Mouse (Mus musculus) forebrain, embryonic 10.5 days (tissue): ENCODE results near the gene Thsd4. TPM values are rescaled to one million over a fixed set of nuclear protein-coding genes. Genes with fewer than 3 reads are reported as not detected.
A peak's percentile ranks its signal among the peaks of the same experiment; 100 is the strongest.

ENCODE experiments used
- DNase-seq: peaks from one replicate; pipeline ENCODE4 v3.0.0-alpha.2; 2017; ENCODE audit warnings: low spot score; ENCODE audit errors: extremely low spot score
- H3K27ac ChIP-seq: fragments of 300-500 bp; sonication (generic); 2 replicates; pipeline ENCODE4 v1.5.1; 2016; ENCODE audit warnings: mild to moderate bottlenecking
- H3K27me3 ChIP-seq: fragments of 300-500 bp; sonication (generic); 2 replicates; pipeline ENCODE4 v1.6.1; 2016; ENCODE audit warnings: mild to moderate bottlenecking; ENCODE audit not compliant: poor library complexity, severe bottlenecking
- H3K36me3 ChIP-seq: fragments of 300-500 bp; sonication (generic); replicated peaks from 2 replicates; pipeline ENCODE4 v1.6.1; 2016; ENCODE audit warnings: mild to moderate bottlenecking, moderate library complexity
- H3K4me1 ChIP-seq: fragments of 300-500 bp; sonication (generic); 2 replicates; pipeline ENCODE4 v1.6.1; 2016
- H3K4me3 ChIP-seq: fragments of 300-500 bp; sonication (generic); 2 replicates; pipeline ENCODE4 v1.5.1; 2016; ENCODE audit warnings: mild to moderate bottlenecking, moderate library complexity
- H3K9me3 ChIP-seq: fragments of 300-500 bp; sonication (generic); 2 replicates; pipeline ENCODE4 v1.6.1; 2016; ENCODE audit warnings: mild to moderate bottlenecking, moderate library complexity
- WGBS: fragments of 180-500 bp; shearing (Covaris S2); methylation state at CpG from one replicate; pipeline ENCODE4 v1.1.7; 2016; 5-methylcytosine and 5-hydroxymethylcytosine counted together
- polyA plus RNA-seq: library from polyadenylated mRNA; unstranded; fragments of >200 nt; fragmentation: Nextera tagmentation; extraction: Ambion mirVana; gene quantifications from 2 replicates; pipeline ENCODE4 v1.2.1, GENCODE M21; 2016

Thsd4 gene
- polyA plus RNA-seq, 1 experiment from 2014 or later, result 3.8 TPM

GRCm38 (mm10) chr9:60460010-60460982 is 61.5 kb downstream of the Thsd4 start:
- H3K4me1 ChIP-seq, result peaks cover 68% of the 10 kb centered on the region
- H3K4me3 ChIP-seq, result peak overlapping the region; percentile 19; the same call in 1 of the 2 replicates
- H3K9me3 ChIP-seq, result no peaks in the 10 kb centered on the region
- 61% methylated on average over 13 of the region's 13 CpGs for WGBS
- no peaks in the 10 kb centered on the region for H3K36me3 ChIP-seq
- DNase-seq, result peak; percentile 31
- H3K27ac ChIP-seq, result peak overlapping the region; percentile 82
- peaks cover 43% of the 10 kb centered on the region for H3K27me3 ChIP-seq

GRCm38 (mm10) chr9:60458468-60458962 is 63.3 kb downstream of the Thsd4 start:
- DNase-seq, result no peak
- 57% methylated on average over 14 of the region's 14 CpGs for WGBS
- peaks cover 43% of the 10 kb centered on the region for H3K27me3 ChIP-seq
- H3K9me3 ChIP-seq, result no peaks in the 10 kb centered on the region
- peaks cover 68% of the 10 kb centered on the region for H3K4me1 ChIP-seq
- H3K4me3 ChIP-seq, result no peak overlapping the region
- peak overlapping the region; percentile 74; the same call in 1 of the 2 replicates for H3K27ac ChIP-seq
- no peaks in the 10 kb centered on the region for H3K36me3 ChIP-seq

- no peaks in the 10 kb centered on the region for H3K36me3 ChIP-seq
- peak overlapping the region; percentile 32; the same call in 1 of the 2 replicates for H3K4me3 ChIP-seq
- peak overlapping the region; percentile 74 for H3K27ac ChIP-seq
- no peaks in the 10 kb centered on the region for H3K9me3 ChIP-seq
- peak; percentile 44 for DNase-seq
- H3K27me3 ChIP-seq, result peaks cover 43% of the 10 kb centered on the region
- 25% methylated on average over 18 of the region's 18 CpGs for WGBS
- H3K4me1 ChIP-seq, result peaks cover 61% of the 10 kb centered on the region
Observed at GRCm38 (mm10) chr9:60457359-60458210, 64.3 kb downstream of the Thsd4 start.

GRCm38 (mm10) chr9:60456651-60457050 is 65.2 kb downstream of the Thsd4 start:
- Histone ChIP-seq H3K4me1 (peaks cover 52% of the 10 kb centered on the region), H3K27ac (0 out of 2 replicates have a peak overlapping the region, but pooled peaks have one; percentile 74), H3K27me3 (peaks cover 43% of the 10 kb centered on the region), H3K4me3 (no peak overlapping the region), H3K36me3 (no peaks in the 10 kb centered on the region), H3K9me3 (no peaks in the 10 kb centered on the region)
- 33% methylated on average over 5 of the region's 5 CpGs for WGBS
- DNase-seq, result no peak

- no peak overlapping the region for H3K27ac ChIP-seq
Observed at GRCm38 (mm10) chr9:60454406-60455076, 67.3 kb downstream of the Thsd4 start.

GRCm38 (mm10) chr9:60449498-60449897 is 72.3 kb downstream of the Thsd4 start:
- no peak overlapping the region for H3K4me3 ChIP-seq
- no peak overlapping the region for H3K27ac ChIP-seq
- H3K36me3 ChIP-seq, result no peaks in the 10 kb centered on the region
- DNase-seq, result no peak
- 86% methylated on average over 3 of the region's 3 CpGs for WGBS
- no peaks in the 10 kb centered on the region for H3K9me3 ChIP-seq
- H3K27me3 ChIP-seq, result 0 out of 2 replicates have a peak, but pooled peaks cover 4% of the 10 kb centered on the region
- no peaks in the 10 kb centered on the region for H3K4me1 ChIP-seq

More at GRCm38 (mm10) chr9:60454406-60455076, 67.3 kb downstream of the Thsd4 start:
- no peak overlapping the region for H3K4me3 ChIP-seq
- no peaks in the 10 kb centered on the region for H3K36me3 ChIP-seq
- 89% methylated on average over 13 of the region's 13 CpGs for WGBS
- DNase-seq, result no peak
- H3K4me1 ChIP-seq, result peaks cover 31% of the 10 kb centered on the region
- peaks cover 36% of the 10 kb centered on the region for H3K27me3 ChIP-seq
- H3K9me3 ChIP-seq, result no peaks in the 10 kb centered on the region

GRCm38 (mm10) chr9:60445821-60446220 is 76.0 kb downstream of the Thsd4 start:
- Histone ChIP-seq H3K4me3 (no peak overlapping the region), H3K27ac (no peak overlapping the region), H3K4me1 (no peaks in the 10 kb centered on the region; the same call in 1 of the 2 replicates), H3K27me3 (0 out of 2 replicates have a peak, but pooled peaks cover 4% of the 10 kb centered on the region), H3K9me3 (no peaks in the 10 kb centered on the region), H3K36me3 (no peaks in the 10 kb centered on the region)
- 95% methylated on average over 4 of the region's 4 CpGs for WGBS
- DNase-seq, result no peak

GRCm38 (mm10) chr9:60441274-60441902 is 80.5 kb downstream of the Thsd4 start:
- H3K27ac ChIP-seq, result no peak overlapping the region
- no peaks in the 10 kb centered on the region for H3K27me3 ChIP-seq
- no peak overlapping the region for H3K4me3 ChIP-seq
- H3K36me3 ChIP-seq, result no peaks in the 10 kb centered on the region
- no peaks in the 10 kb centered on the region for H3K9me3 ChIP-seq
- H3K4me1 ChIP-seq, result no peaks in the 10 kb centered on the region; the same call in 1 of the 2 replicates
- DNase-seq, result no peak
- 85% methylated on average over 10 of the region's 10 CpGs for WGBS

GRCm38 (mm10) chr9:60440506-60440905 is 81.3 kb downstream of the Thsd4 start:
- no peak for DNase-seq
- 87% methylated on average over 8 of the region's 8 CpGs for WGBS

GRCm38 (mm10) chr9:60436246-60436645 is 85.6 kb downstream of the Thsd4 start:
- Histone ChIP-seq H3K4me3 (no peak overlapping the region), H3K27me3 (no peaks in the 10 kb centered on the region), H3K27ac (no peak overlapping the region), H3K36me3 (no peaks in the 10 kb centered on the region), H3K9me3 (no peaks in the 10 kb centered on the region), H3K4me1 (no peaks in the 10 kb centered on the region; the same call in 1 of the 2 replicates)
- no peak for DNase-seq
- 96% methylated on average over 3 of the region's 3 CpGs for WGBS

More at GRCm38 (mm10) chr9:60440506-60440905, 81.3 kb downstream of the Thsd4 start:
- H3K9me3 ChIP-seq, result no peaks in the 10 kb centered on the region
- H3K4me3 ChIP-seq, result no peak overlapping the region
- no peak overlapping the region for H3K27ac ChIP-seq
- no peaks in the 10 kb centered on the region for H3K36me3 ChIP-seq
- no peaks in the 10 kb centered on the region; the same call in 1 of the 2 replicates for H3K4me1 ChIP-seq
- no peaks in the 10 kb centered on the region for H3K27me3 ChIP-seq

GRCm38 (mm10) chr9:60434093-60434492 is 87.8 kb downstream of the Thsd4 start:
- Histone ChIP-seq H3K4me1 (peaks cover 15% of the 10 kb centered on the region), H3K9me3 (no peaks in the 10 kb centered on the region), H3K4me3 (no peak overlapping the region), H3K27ac (no peak overlapping the region), H3K36me3 (no peaks in the 10 kb centered on the region), H3K27me3 (no peaks in the 10 kb centered on the region)
- WGBS, result 51% methylated on average over 2 of the region's 2 CpGs
- DNase-seq, result no peak
